Mouse (Mus musculus) left cerebral cortex, postnatal 36 days (tissue): ENCODE results near the gene Scn1a. TPM values are rescaled to one million over a fixed set of nuclear protein-coding genes. Genes with fewer than 3 reads are reported as not detected.

Source experiments
- DNase-seq, 2 experiments: peaks; one replicate each; pipeline ENCODE4 v3.0.0; 2021 to 2022; ENCODE audit warnings: low spot score in 2 of 2, mixed read lengths in 1 of 2
- intact Hi-C: fragments of 180-260 bp; cut with DNase I; formaldehyde crosslinking; loops from one replicate; pipeline ENCODE4 v1.15.1; 2025
- total RNA-seq, 2 experiments: library from RNA; stranded (reverse); gene quantifications; 2 replicates each; pipeline ENCODE4 v1.2.3; 2021

Scn1a gene
- total RNA-seq, 2 experiments from 2014 or later, result 110 to 120 TPM

DNA sequence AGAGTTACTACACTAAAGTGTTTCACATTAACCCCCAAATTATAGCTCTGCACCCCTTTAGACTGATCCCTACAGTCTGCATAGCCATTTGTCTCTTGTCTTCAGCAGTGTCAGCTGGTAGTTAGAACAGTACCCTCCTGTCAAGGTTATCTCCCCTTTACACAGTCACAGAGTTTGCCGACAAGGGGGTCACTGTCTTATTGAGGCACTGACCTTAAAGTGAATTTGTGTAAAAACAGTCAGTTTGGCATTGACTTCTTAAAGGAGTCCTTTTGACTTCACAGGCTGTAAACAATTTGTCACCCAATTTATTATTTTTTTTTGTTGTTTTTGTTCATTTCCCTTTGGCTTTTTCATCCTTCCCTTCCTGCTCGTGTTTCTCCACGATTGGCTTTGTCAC, 168.1 kb downstream of the Scn1a start:
- intact Hi-C loops, result no loop called here
- no peak for DNase-seq

GRCm38 (mm10) chr2:66256220-66257131, 184.2 kb downstream of the Scn1a start, which contains the start of gene Ttc21b:
Ttc21b (minus strand) TSS chr2:66256617.
- peak; percentile 96 to 98 for DNase-seq
- intact Hi-C loops, result loop anchor here (1.0 to 10.0 kb wide), 3 partner anchors 153 to 538 kb away; no protein-coding TSS in a partner anchor

DNA sequence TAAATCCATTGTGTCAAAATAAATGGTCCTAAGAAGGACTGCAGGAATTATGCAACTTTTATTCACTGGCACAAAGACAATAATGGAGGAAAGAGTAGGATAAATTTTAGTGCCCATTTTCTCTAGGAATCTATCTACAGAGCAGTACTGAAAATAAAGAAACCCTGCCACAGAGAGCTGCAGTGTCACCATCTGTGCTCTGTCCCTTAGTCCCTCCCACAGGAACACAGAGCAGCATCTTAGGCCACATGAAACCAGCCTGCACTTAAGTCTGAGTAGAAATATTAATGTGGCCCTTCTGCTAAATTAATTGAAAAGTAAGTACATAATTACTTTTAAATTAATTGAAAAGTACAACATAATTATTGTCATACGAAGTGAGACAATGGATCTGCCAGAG, 196.6 kb downstream of the Scn1a start:
- no peak for DNase-seq
- intact Hi-C loops, result no loop called here

DNA sequence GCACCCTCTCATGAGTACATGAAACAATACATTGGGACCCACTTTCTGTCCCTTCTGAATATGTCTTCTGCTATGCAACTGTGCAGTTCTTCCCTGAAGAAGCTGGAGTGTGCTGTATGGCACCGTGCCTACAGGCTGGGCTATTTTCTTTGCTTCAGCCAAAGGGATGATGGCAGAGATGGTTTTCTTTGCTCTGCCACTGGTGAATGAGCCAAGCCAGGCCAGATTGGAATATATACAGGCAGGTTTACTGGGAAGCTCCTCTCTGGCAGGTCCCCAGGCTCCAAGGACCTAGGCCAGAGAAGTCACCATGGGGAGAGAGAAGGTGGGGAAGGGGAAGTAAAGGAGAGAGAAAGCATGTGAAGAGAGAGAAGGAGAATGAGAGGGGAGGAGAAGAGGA, 200.3 kb downstream of the Scn1a start:
- intact Hi-C loops, result no loop called here
- no peak for DNase-seq

DNA sequence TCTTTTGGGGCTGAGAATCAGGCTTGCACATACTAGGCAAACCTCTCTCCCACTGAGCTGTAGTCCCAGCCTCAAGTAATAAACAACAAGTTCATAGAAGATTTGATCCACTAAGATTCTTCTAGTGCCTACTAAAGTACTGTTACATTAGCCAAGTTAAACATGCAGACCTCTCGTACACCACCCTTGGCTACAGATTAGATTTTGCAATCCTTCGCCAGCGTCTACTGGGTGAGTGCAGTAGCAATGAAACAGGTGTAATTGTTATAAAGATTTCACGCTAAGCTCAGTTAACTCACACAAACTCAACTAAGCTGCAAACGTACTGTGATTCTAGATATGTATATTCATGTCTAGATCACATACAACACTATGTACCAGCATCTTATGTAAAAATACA, 201.8 kb downstream of the Scn1a start:
- intact Hi-C loops, result no loop called here
- DNase-seq, result no peak

- DNase-seq, result no peak
- intact Hi-C loops, result no loop called here
Observed at GRCm38 (mm10) chr2:66220954-66221353, 219.7 kb downstream of the Scn1a start.

Other genes with a start within 250 kb of the Scn1a start
- 10 to 100 TPM in 1 of 2 experiments, 1 to 10 TPM in 1; 7.9 to 12.6 TPM for gene Ttc21b, start 184.2 kb downstream of the Scn1a start, total RNA-seq
- 1 to 10 TPM; 3.8 to 4.5 TPM for gene Scn9a, start 194.1 kb upstream of the Scn1a start, total RNA-seq